ENCODE assay signal across 26 mouse cellular contexts in genomic region chr16:20022821-20023220, GRCm38 (mm10). TPM values are rescaled to one million over a fixed set of nuclear protein-coding genes. Genes with fewer than 3 reads are reported as not detected.
DNase-seq lines count a peak whose midpoint lies in the region; ATAC-seq lines count a peak whose summit lies in the region.
"Had no signal": no experiment of that assay in that cellular context is flagged by ENCODE, and none has a peak within 500 bp of the region (broad histone marks: within the 10 kb centered on the region; RNA-seq: fewer than 3 reads in every experiment).

No protein-coding gene starts in this region.

- DNase-seq in A20 (ENCODE audit: low read depth, low spot score): peak; percentile 56
- DNase-seq in splenic B cell, adult 2 months (ENCODE audit: low read depth, low spot score): peak; percentile 54
- no peak for DNase-seq in frontal cortex, postnatal 14 days (ENCODE audit: low spot score in 2 of 2)
- DNase-seq in embryo, embryonic 10 days (ENCODE audit: low spot score): no peak
- DNase-seq: adrenal gland, adult 8-10 months; adrenal gland, postnatal 14 days; adrenal gland, postnatal 36 days; B cell, adult 2 months; cerebellum, adult 11-12 months; cerebellum, adult 2 months; cerebellum, adult 9-10 months; cerebellum, postnatal 10 days; cerebellum, postnatal 25 days; embryo, embryonic 11 days had no signal

- peak; percentile 27; the same call in 1 of the 2 replicates for ATAC-seq in granulocyte monocyte progenitor cell, adult 5-6 weeks (replicated peaks; ENCODE audit: poor library complexity, severe bottlenecking)
- ATAC-seq: activated CD4-positive, CD25-positive, alpha-beta regulatory T cell, adult 4 months; CD4-positive, CD25-positive, alpha-beta regulatory T cell, adult 4 months; forebrain, embryonic 14.5 days; forebrain, embryonic 16.5 days; Patski had no signal

- H3K36me3 ChIP-seq in splenic B cell, adult 2 months (ENCODE audit: control insufficient read depth, insufficient read depth, low read length, poor library complexity, severe bottlenecking): no peaks in the 10 kb centered on the region
- H3K36me3 ChIP-seq: embryonic facial prominence, embryonic 13.5 days; embryonic facial prominence, embryonic 15.5 days; forebrain, embryonic 10.5 days; forebrain, embryonic 12.5 days; G1E had no signal

- no peaks in the 10 kb centered on the region for H3K27me3 ChIP-seq in splenic B cell, adult 2 months (ENCODE audit: control insufficient read depth, insufficient read depth, low read length, poor library complexity, severe bottlenecking)
- H3K27me3 ChIP-seq: CH12.LX; embryonic facial prominence, embryonic 13.5 days; embryonic facial prominence, embryonic 15.5 days; forebrain, embryonic 12.5 days; Patski had no signal

RNA-seq across cellular contexts. Expression of gene Klhl6, which starts 40.0 kb away (rescaled TPM):
- total RNA-seq in granulocyte monocyte progenitor cell, adult 5-6 weeks (2014; fragmentation: Nextera tagmentation): 57.2 and 59.7 TPM in 2 replicates
- total RNA-seq in granulocyte monocyte progenitor cell, adult 5-6 weeks (2017): 82.5 and 87.3 TPM in 2 replicates

Comparison
In these comparisons a context has a peak if more than half of its experiments do, and no peak if none do; other contexts are left out.
1. DNase-seq: peak in A20 (single experiment) and splenic B cell, adult 2 months (single experiment); none in frontal cortex, postnatal 14 days (0 of 2) and embryo, embryonic 10 days (single experiment).